Mouse (Mus musculus): ENCODE results near the gene Farp1. TPM values are rescaled to one million over a fixed set of nuclear protein-coding genes. Genes with fewer than 3 reads are reported as not detected.

The Farp1 gene
- polyA plus RNA-seq, 2 experiments, result 43.3 to 78.5 TPM

DNA sequence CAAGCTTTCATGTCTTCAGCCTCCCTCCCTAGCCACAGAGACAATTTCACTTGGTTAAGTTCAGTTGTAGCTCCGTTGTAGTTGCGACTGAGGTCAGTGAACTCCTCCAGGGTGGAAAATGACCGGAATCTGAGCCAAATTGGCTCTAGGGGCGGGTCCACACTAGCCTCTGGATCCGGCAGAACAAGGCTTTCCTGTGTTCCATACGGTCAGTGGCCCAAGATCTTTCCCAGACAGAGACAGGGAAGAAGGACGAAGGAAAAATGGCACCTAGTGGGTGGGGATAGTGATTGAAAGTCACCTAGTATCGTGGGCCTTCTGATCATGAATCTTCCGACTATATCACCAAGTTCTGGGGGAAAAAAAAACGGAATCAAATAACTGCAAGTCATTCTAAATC is 475 bp upstream of the Farp1 start:
- 17% methylated on average over 10 of the region's 10 CpGs for WGBS
- ATAC-seq (ENCODE audit: low FRiP score, low read depth), result no peak
- Histone ChIP-seq H3K4me3 (replicated peaks; ENCODE audit: low read length) (peak overlapping the region; percentile 94), H3K36me3 (ENCODE audit: control insufficient read depth, insufficient read depth, low read length) (no peaks in the 10 kb centered on the region), H3K27ac (replicated peaks; ENCODE audit: low read depth, low read length) (no peak overlapping the region), H3K9ac (ENCODE audit: low read depth, low read length, severe bottlenecking) (no peak overlapping the region), H3K9me3 (ENCODE audit: control insufficient read depth, low read length) (no peaks in the 10 kb centered on the region), H3K4me2 (replicated peaks; ENCODE audit: low read depth, low read length, severe bottlenecking) (peak overlapping the region; percentile 73), H3K27me3 (ENCODE audit: control insufficient read depth, insufficient read depth, low read length) (no peaks in the 10 kb centered on the region), H3K4me1 (ENCODE audit: control insufficient read depth, insufficient read depth, low read length) (peaks cover 26% of the 10 kb centered on the region)
- no peak for TF ChIP-seq POLR2A (IDR thresholded peaks at IDR 0.05; ENCODE audit: borderline replicate concordance, extremely low read depth, insufficient read depth, insufficient read length)
- no peak for DNase-seq (ENCODE audit: low spot score)

DNA sequence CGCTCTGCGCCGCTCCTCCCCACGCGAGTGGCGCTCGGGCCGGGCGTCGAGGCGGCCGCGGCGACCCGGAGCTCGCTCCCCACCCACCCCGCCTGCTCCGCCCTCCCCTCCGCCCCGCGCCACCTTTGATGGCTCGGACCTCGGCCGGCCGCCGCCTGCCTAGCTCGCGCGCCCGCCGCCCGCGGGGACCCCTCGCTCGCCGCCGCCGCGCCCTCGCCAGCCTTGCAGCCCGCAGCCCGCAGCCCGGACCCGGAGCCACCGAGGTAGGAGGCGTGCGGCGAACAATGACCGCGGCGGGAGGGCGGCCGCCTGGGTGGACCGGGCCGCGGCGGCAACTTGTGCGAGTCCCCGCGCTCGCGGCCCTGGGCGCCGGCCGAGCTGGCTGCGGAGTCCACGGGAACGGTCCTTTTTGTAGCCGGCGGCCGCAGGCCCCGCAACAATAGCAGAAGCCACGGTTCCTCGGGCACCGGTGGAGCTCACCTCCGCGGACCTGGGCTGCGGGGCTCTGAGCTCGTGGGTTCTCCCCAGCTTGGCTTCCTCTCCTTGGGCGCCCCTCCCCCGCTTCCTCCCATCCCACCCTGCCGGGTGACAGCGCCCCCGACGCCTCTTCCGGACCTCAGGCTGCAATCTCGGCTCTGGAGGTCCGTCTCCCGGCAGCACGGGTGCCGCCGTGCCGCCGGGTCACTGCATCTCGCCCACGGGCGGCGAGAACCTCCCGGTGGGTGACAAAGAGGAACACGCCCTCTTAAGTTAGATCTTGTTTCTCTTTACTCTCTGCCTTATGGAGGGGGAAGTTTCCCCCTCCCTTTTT is 868 bp downstream of the Farp1 start:
- Histone ChIP-seq H3K27ac (replicated peaks; ENCODE audit: low read depth, low read length) (peak overlapping the region; percentile 83), H3K4me1 (ENCODE audit: control insufficient read depth, insufficient read depth, low read length) (peaks cover 31% of the 10 kb centered on the region), H3K4me2 (replicated peaks; ENCODE audit: low read depth, low read length, severe bottlenecking) (peak overlapping the region; percentile 73), H3K27me3 (ENCODE audit: control insufficient read depth, insufficient read depth, low read length) (no peaks in the 10 kb centered on the region), H3K36me3 (ENCODE audit: control insufficient read depth, insufficient read depth, low read length) (no peaks in the 10 kb centered on the region), H3K9ac (ENCODE audit: low read depth, low read length, severe bottlenecking) (peak overlapping the region; percentile 97), H3K4me3 (replicated peaks; ENCODE audit: low read length) (peak overlapping the region; percentile 94), H3K9me3 (ENCODE audit: control insufficient read depth, low read length) (no peaks in the 10 kb centered on the region)
- ATAC-seq (ENCODE audit: low FRiP score, low read depth) (peak; percentile 69), DNase-seq (ENCODE audit: low spot score) (peak; percentile 58)
- TF ChIP-seq POLR2A (IDR thresholded peaks at IDR 0.05; ENCODE audit: borderline replicate concordance, extremely low read depth, insufficient read depth, insufficient read length), result 0 out of 2 replicates have a peak, but pooled peaks have one; percentile 27
- under 1% methylated on average over 52 of the region's 100 CpGs for WGBS

- DNase-seq (ENCODE audit: low spot score), result peak; percentile 75
- no peaks in the 10 kb centered on the region for H3K9me3 ChIP-seq (ENCODE audit: control insufficient read depth, low read length)
- H3K4me3 ChIP-seq (replicated peaks; ENCODE audit: low read length), result peak overlapping the region; percentile 94
- ATAC-seq (ENCODE audit: low FRiP score, low read depth), result no peak
- H3K27ac ChIP-seq (replicated peaks; ENCODE audit: low read depth, low read length), result peak overlapping the region; percentile 83
- TF ChIP-seq POLR2A (IDR thresholded peaks at IDR 0.05; ENCODE audit: borderline replicate concordance, extremely low read depth, insufficient read depth, insufficient read length), result 0 out of 2 replicates have a peak, but pooled peaks have one; percentile 9
- peak overlapping the region; percentile 73 for H3K4me2 ChIP-seq (replicated peaks; ENCODE audit: low read depth, low read length, severe bottlenecking)
- peak overlapping the region; percentile 97 for H3K9ac ChIP-seq (ENCODE audit: low read depth, low read length, severe bottlenecking)
- WGBS, result under 1% methylated on average over 19 of the region's 19 CpGs
- H3K4me1 ChIP-seq (ENCODE audit: control insufficient read depth, insufficient read depth, low read length), result peaks cover 31% of the 10 kb centered on the region
- H3K36me3 ChIP-seq (ENCODE audit: control insufficient read depth, insufficient read depth, low read length), result no peaks in the 10 kb centered on the region
- no peaks in the 10 kb centered on the region for H3K27me3 ChIP-seq (ENCODE audit: control insufficient read depth, insufficient read depth, low read length)
Measured at GRCm38 (mm10) chr14:121036612-121037221, 1.7 kb downstream of the Farp1 start.

DNA sequence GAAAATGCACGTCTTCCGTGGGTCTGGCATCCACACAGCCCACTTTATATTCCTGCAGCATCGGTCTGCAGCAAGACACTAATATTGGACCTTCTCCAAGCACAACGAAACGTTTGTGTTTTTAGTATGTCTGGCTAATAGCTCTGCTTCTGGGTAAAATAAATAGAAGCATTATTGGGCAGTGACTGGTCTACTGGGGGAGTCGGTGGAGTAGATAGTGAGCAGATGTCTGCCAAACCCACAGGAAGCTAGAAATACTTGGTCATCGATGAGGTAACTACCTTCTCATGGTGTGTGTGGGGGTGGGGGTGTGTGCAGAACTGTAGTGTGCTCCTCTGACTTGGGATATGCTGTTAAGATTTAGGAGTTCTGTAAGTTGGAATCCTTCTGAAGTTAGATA is 2.3 kb downstream of the Farp1 start:
- no peak for TF ChIP-seq POLR2A (IDR thresholded peaks at IDR 0.05; ENCODE audit: borderline replicate concordance, extremely low read depth, insufficient read depth, insufficient read length)
- no peak for ATAC-seq (ENCODE audit: low FRiP score, low read depth)
- Histone ChIP-seq H3K36me3 (ENCODE audit: control insufficient read depth, insufficient read depth, low read length) (no peaks in the 10 kb centered on the region), H3K27me3 (ENCODE audit: control insufficient read depth, insufficient read depth, low read length) (no peaks in the 10 kb centered on the region), H3K27ac (replicated peaks; ENCODE audit: low read depth, low read length) (peak overlapping the region; percentile 83), H3K9ac (ENCODE audit: low read depth, low read length, severe bottlenecking) (peak overlapping the region; percentile 97; the same call in 1 of the 2 replicates), H3K4me2 (replicated peaks; ENCODE audit: low read depth, low read length, severe bottlenecking) (peak overlapping the region; percentile 73), H3K4me3 (replicated peaks; ENCODE audit: low read length) (peak overlapping the region; percentile 94), H3K4me1 (ENCODE audit: control insufficient read depth, insufficient read depth, low read length) (peaks cover 31% of the 10 kb centered on the region), H3K9me3 (ENCODE audit: control insufficient read depth, low read length) (no peaks in the 10 kb centered on the region)
- peak; percentile 53 for DNase-seq (ENCODE audit: low spot score)
- WGBS, result 8% methylated on average over 7 of the region's 7 CpGs

DNA sequence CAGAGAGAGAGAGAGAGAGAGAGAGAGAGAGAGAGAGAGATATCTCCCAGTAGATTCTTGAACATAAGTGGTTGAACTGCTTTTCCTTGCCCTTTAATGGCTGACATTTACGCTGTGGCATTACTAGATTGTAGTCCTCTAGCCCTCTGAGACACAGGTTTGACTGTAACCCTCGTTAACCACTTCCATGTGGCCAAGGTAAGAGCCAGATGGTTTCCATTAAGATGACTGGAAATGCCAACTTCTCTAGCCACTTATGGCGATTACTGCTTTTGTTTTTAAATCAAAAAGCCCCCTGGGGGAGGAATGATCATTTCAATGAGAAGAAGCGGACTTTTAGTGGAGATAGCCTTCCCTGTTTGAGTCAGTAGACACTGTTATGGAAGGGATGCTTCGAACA is 3.7 kb downstream of the Farp1 start:
- no peak for ATAC-seq (ENCODE audit: low FRiP score, low read depth)
- H3K36me3 ChIP-seq (ENCODE audit: control insufficient read depth, insufficient read depth, low read length), result no peaks in the 10 kb centered on the region
- H3K9ac ChIP-seq (ENCODE audit: low read depth, low read length, severe bottlenecking), result no peak overlapping the region
- 25% methylated on average over 5 of the region's 5 CpGs for WGBS
- H3K4me3 ChIP-seq (replicated peaks; ENCODE audit: low read length), result peak overlapping the region; percentile 94; the same call in 1 of the 2 replicates
- no peaks in the 10 kb centered on the region for H3K27me3 ChIP-seq (ENCODE audit: control insufficient read depth, insufficient read depth, low read length)
- peaks cover 31% of the 10 kb centered on the region for H3K4me1 ChIP-seq (ENCODE audit: control insufficient read depth, insufficient read depth, low read length)
- TF ChIP-seq POLR2A (IDR thresholded peaks at IDR 0.05; ENCODE audit: borderline replicate concordance, extremely low read depth, insufficient read depth, insufficient read length), result no peak
- peak overlapping the region; percentile 73 for H3K4me2 ChIP-seq (replicated peaks; ENCODE audit: low read depth, low read length, severe bottlenecking)
- peak; percentile 35 for DNase-seq (ENCODE audit: low spot score)
- no peaks in the 10 kb centered on the region for H3K9me3 ChIP-seq (ENCODE audit: control insufficient read depth, low read length)
- H3K27ac ChIP-seq (replicated peaks; ENCODE audit: low read depth, low read length), result no peak overlapping the region

Measured in limb, embryonic 14.5 days (tissue).